Mouse (Mus musculus) R1 (cell line): Measurements from ENCODE around the gene Arid3a.

Source experiments
- DNase-seq: peaks from one replicate; pipeline ENCODE4 v3.0.0-alpha.2; 2018; ENCODE audit warnings: low read depth, low spot score

Gene Arid3a

DNA sequence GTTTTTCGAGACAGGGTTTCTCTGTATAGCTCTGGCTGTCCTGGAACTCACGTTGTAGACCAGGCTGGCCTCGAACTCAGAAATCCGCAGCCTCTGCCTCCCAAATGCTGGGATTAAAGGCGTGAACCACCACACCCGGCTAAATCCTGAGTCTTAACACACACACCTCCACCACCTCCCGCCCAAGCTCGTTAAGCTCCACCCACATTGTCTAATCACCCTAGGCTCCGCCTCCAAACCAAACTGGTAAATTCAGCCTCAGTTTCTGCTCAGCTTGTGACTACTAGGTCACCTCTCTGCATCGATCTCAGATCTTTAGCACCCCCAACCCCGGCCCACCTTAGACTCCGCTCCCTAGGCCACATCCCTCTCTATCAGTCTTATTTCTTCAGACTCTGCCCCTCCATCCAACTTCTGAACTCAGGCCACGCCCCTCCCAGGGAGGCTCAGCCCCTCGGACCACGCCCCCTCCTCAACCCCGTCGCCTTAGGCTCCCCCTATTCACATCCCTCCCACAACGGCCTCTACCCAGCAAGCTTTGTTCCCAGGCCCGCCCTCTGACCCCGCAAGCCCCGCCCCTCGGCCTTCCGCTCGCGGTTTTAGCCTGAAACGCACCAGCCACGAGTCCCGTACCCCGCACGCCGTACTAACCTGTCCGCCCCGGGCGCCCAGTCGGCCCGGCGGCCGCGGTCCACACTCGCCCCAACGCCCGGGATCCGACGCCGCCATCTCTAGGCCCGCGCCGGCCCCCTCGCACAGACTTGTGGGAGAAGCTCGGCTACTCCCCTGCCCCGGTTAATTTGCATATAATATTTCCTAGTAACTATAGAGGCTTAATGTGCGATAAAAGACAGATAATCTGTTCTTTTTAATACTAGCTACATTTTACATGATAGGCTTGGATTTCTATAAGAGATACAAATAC is 18.4 kb upstream of the Arid3a start, which contains the start of gene Med16:
TSS of gene Med16 (minus strand) at position 757 of the 925 bp plus-strand sequence.
- DNase-seq: peak; percentile 97

GRCm38 (mm10) chr10:79909092-79909922 is 17.5 kb upstream of the Arid3a start:
- peak; percentile 68 for DNase-seq

DNA sequence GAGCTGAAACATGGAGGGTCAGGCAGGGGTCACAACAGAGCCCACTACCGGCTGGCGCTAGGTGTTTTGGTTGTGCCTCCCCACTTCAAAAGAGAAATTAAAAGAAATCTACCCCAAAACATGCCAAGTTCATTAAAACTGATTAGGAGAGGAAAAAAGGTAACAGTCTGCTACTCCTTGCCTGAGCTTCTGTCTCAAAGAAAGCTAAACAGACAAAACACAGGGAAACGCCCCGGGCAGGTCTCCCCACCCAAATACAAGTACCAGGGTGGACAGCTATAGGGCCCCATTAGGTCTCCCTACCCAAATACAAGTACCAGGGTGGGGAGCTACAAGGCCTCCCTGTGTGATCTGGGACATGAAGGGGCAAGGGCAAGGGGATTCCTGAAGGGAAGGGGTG is 16.3 kb upstream of the Arid3a start, which contains the start of gene Gm26602:
TSS of gene Gm26602 (plus strand) at position 301 of the 400 bp plus-strand sequence.
- no peak for DNase-seq

DNA sequence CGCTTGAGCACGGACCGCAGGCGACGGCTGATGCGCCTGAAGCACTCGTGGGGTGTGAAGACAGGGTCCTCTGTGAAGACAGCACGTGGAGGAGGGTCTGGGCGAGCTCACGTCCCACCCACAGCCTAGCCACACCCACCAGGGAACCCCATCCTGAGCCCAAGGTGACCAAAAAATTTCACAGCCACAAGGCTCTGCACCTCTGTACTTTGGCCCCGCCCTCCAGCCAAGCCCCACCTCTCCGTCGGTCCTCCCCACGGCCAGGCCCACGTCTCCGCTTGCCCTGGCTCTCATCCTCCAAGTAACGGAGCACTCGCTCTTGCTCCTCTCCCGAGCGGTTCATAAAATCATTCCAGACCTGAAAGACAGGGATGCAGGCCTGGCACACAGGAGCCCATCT is 14.4 kb upstream of the Arid3a start:
- DNase-seq: peak; percentile 71

DNA sequence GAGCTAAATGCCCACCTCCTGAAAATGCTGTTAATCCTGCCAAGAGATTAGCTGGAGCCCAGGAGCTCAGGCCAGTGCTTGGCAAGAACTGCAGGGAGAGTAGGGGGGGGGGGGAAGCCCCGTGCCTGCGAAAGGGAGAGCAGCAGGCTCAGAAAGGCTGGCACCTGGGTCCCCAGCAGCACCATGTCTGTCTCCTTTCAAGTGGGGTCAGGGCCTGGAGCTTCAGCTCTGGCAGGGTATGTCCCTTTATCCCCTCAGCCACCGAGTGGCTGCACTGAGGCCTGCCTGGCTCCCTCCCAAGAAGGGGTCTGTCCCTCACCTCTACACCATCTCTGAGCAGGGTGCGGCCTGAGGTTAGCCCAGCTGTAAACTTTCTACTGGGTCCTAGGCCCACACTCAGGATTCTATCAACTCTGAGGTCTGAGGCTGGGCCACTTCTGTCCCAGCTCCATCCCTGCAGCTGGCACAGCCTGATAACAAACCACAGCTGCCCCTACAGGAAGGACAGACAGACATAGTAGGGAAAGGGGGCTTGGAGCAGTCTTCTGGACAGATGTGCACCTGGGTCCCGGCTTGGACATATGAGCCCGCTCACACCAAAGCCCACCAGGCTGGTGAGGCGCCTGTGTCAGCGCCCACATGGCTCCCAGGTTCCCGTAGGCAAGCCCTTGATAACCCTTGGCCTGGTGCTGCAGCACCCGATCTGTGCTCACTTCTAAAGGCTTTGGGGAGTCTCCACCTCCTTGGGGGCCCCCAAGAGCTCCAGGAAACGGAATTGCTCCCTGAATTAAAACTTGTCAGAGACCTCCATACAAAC is 12.5 kb upstream of the Arid3a start:
- DNase-seq: no peak

DNA sequence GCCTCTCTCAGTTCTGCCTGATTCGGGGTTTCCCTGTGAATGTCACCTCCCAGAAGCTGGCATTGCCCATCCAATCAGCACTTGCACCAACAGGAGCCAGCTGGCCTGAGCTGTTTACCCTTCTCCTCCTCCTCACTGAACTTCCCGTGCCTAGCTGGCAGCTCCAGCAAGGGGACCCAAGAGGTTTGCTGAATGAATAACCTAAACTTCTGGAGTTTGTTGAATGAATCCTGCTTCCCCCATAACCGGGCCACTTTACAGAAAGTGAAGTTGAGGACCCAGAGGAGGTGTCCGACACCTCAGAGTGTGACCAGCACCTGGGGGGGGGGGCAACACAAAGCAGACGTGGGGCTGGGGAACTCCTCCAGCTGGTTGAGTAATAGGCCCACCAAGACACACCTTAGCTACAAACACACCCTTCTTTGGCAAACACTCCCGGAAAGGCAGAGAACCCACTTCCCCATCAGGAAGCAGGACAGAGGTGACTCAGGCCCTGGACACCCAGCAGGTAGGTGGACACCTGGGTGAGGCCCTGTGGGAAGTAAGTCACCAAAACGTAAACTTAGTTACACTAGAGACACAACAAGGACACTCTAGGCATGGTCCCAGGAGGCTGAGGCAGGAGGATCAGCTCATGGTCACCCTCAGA is 11.8 kb upstream of the Arid3a start:
- no peak for DNase-seq

- no peak for DNase-seq
Observed at GRCm38 (mm10) chr10:79916081-79916480, 10.8 kb upstream of the Arid3a start.

DNA sequence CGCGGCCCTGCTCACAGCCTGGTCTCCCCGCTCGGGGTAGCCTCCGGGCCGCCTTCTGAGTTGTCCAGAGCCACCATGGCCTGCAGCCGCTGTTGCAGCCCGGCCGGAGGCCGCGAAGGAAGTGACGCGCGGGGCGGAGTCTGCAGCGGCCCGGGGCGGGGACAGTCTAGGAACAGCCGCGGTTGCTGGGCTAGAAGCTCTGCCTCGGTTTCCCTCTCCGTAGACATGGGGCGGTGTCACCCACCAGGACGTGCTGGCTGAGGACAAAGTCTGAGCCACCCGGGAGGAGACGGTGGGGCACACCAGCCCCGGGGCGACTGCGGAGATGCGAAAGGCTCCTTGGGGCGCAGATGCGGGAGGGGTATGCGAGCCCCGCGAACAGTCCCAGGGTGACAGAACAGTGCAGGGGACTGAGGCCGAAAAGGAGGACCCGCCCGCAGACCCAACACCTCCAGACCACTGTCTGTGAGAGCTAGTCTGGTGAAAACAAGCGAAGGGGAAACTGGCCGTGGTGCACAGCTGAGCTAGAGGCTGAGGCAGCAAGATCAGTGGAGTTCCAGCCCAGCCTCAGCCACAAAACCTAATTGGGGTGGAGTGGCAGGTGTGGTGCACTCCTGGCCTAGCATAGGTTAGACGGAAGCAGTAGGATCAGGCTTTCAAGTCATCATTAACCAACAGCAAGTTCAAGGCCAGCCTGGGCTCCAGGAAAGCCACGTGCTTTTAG is 9.9 kb upstream of the Arid3a start, which contains the start of gene Kiss1r:
TSS of gene Kiss1r (plus strand) at position 164 of the 724 bp plus-strand sequence.
- DNase-seq: peak; percentile 66

- DNase-seq: no peak
Observed at GRCm38 (mm10) chr10:79917532-79918100, 9.2 kb upstream of the Arid3a start.

DNA sequence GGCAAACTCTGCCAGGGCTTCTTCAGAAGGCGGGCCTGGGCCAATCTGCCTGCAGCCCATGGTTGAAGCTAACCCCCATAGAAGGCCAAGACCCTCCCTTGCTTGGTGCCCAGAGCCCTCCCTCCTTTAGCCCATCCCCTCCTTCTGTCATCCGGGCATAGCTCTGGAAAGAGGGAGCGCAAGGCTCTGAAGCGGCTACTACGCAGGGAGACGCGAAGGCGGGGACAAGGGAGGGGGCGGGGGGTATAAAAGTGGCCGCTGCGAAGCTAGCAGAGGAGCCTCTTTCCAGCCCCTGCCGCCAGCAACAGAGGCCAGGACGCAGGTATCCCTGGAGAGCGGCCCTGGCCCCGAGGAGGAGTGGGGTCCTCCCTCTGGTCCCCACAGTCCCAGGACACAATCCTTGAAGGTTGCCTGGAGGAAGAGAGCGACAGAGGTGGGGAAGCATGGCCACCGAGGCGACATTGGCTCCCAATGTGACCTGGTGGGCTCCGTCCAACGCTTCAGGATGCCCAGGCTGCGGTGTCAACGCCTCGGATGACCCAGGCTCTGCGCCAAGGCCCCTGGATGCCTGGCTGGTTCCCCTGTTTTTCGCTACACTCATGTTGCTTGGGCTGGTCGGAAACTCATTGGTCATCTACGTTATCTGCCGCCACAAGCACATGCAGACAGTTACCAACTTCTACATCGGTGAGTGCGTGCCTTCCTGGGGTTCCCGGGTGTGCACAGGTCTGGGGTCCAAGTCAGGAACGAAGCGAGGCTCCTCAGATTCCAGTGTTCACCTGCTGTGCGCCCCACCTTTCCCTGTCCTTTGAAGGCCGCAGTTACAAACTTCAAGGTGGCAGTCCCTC is 8.4 kb upstream of the Arid3a start:
- DNase-seq: no peak

- peak; percentile 54 for DNase-seq
Observed at GRCm38 (mm10) chr10:79919251-79919849, 7.5 kb upstream of the Arid3a start.

DNA sequence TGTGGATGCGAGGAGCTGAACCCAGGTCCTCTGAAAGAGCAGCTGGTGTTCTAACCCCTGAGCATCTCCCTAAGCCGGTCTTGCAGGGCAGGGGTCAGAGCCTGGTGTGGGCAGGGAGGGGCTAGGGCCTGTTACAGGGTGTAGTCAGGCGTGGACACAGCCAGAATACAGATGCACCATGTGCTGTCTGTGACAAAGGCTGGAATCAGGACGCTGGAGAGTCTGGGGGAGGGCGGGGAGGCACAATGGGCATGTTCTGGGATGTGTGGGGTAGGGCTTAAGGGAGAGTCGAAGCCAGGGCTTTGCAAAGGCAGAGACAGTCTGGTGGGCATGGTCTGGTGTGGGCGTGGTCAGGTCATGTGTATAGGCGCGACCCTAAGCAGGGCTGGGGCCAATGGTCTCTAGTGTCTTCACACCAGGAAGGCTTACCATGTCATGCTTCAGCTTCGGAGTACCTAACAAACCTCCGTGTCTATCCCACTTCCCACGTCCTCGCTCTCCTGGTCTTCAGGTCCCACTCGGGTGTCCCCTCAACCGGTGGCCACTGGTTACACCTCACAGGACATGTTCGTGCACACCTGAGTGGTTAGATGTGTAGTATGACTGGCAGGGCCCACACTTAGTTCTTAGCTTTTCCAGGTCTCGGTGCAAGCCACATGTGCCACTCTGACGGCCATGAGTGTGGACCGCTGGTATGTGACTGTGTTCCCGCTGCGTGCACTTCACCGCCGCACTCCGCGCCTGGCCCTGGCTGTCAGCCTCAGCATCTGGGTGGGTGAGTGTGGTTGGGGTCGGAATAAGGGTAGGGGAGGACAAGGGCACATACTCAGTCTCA is 6.6 kb upstream of the Arid3a start:
- DNase-seq: peak; percentile 18

- peak; percentile 39 for DNase-seq
Observed at GRCm38 (mm10) chr10:79920958-79921535, 5.8 kb upstream of the Arid3a start, which contains the start of gene R3hdm4. Gene R3hdm4 (minus strand): TSS chr10:79921208.

- peak; percentile 48 for DNase-seq
Observed at GRCm38 (mm10) chr10:79921572-79921971, 5.3 kb upstream of the Arid3a start.

DNA sequence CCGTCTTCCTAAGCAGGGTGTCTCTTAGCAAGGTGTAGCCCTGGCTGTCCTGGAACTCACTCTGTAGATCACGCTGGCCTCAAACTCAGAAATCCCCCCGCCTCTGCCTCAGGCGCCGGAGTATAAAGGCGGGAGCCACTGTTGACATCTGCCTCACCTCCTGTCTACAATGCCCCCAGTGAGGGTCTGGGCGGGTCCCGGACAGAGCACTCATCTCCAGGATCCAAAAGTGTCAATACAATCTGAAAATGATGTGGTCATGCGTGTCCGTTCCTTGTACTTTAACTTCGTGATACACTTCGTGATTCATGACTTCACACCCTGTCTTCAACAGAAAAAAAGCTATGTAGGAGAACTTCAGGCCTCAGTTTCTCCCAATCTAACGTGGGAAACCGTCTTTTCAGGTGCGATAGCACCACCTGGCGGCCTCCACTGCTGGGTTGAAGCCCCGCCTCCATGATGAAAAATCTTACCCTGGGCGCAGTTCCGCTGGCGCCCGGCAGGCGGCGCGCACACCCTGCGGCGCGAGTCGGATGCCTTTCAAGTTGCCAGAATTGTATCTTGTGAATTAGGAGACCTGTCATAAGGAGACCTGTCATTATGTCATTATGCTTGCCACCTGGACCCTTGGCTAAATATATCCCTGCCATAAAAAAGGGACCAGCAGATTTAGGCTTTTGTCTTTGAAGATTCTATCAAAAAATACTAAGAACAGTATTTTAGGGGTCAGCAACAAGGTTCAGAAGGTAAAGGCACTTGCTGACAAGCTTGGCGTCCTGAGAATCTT is 1.7 kb upstream of the Arid3a start:
- peak; percentile 83 for DNase-seq

- no peak for DNase-seq
Observed at GRCm38 (mm10) chr10:79925785-79926490, 905 bp upstream of the Arid3a start.
